Mouse (Mus musculus): ENCODE measurements around the gene Rp9. TPM values are rescaled to one million over a fixed set of nuclear protein-coding genes. Genes with fewer than 3 reads are reported as not detected.

Rp9 gene
- total and polyA plus RNA-seq, 2 experiments from 2014 or later, result 59.4 to 81.7 TPM

- DNase-seq (ENCODE audit: low spot score) (no peak), ATAC-seq (ENCODE audit: low FRiP score) (no peak)
- no peak for TF ChIP-seq CTCF (IDR thresholded peaks at IDR 0.05)
- Histone ChIP-seq H3K27ac (ENCODE audit: low read depth, low read length) (no peak overlapping the region), H3K4me1 (ENCODE audit: insufficient read depth, low read length) (no peaks in the 10 kb centered on the region), H3K9ac (replicated peaks; ENCODE audit: low read length, poor library complexity, severe bottlenecking) (no peak overlapping the region), H3K27me3 (ENCODE audit: insufficient read depth, low read length) (no peaks in the 10 kb centered on the region), H3K4me3 (ENCODE audit: low read depth, low read length) (no peak overlapping the region), H3K36me3 (ENCODE audit: insufficient read depth, low read length) (no peaks in the 10 kb centered on the region), H3K4me2 (ENCODE audit: low read depth, low read length, poor library complexity, severe bottlenecking) (no peak overlapping the region), H3K9me3 (ENCODE audit: low read length) (no peaks in the 10 kb centered on the region)
- 83% methylated on average over 3 of the region's 3 CpGs for WGBS
Measured at GRCm38 (mm10) chr9:22402976-22403375, 66.6 kb downstream of the Rp9 start.

- 92% methylated on average over 6 of the region's 6 CpGs for WGBS
- no peak overlapping the region for H3K4me3 ChIP-seq (ENCODE audit: low read depth, low read length)
- no peak for ATAC-seq (ENCODE audit: low FRiP score)
Measured at GRCm38 (mm10) chr9:22402001-22402400, 67.5 kb downstream of the Rp9 start.

GRCm38 (mm10) chr9:22399021-22399420 lies 70.5 kb downstream of the Rp9 start:
- no peaks in the 10 kb centered on the region for H3K36me3 ChIP-seq (ENCODE audit: insufficient read depth, low read length)
- H3K27me3 ChIP-seq (ENCODE audit: insufficient read depth, low read length), result no peaks in the 10 kb centered on the region

More at GRCm38 (mm10) chr9:22402001-22402400, 67.5 kb downstream of the Rp9 start:
- no peak overlapping the region for H3K27ac ChIP-seq (ENCODE audit: low read depth, low read length)
- H3K9ac ChIP-seq (replicated peaks; ENCODE audit: low read length, poor library complexity, severe bottlenecking), result no peak overlapping the region
- no peaks in the 10 kb centered on the region for H3K36me3 ChIP-seq (ENCODE audit: insufficient read depth, low read length)
- TF ChIP-seq CTCF (IDR thresholded peaks at IDR 0.05), result no peak
- no peaks in the 10 kb centered on the region for H3K9me3 ChIP-seq (ENCODE audit: low read length)
- no peaks in the 10 kb centered on the region for H3K4me1 ChIP-seq (ENCODE audit: insufficient read depth, low read length)
- H3K4me2 ChIP-seq (ENCODE audit: low read depth, low read length, poor library complexity, severe bottlenecking), result no peak overlapping the region
- no peak for DNase-seq (ENCODE audit: low spot score)
- no peaks in the 10 kb centered on the region for H3K27me3 ChIP-seq (ENCODE audit: insufficient read depth, low read length)

DNA sequence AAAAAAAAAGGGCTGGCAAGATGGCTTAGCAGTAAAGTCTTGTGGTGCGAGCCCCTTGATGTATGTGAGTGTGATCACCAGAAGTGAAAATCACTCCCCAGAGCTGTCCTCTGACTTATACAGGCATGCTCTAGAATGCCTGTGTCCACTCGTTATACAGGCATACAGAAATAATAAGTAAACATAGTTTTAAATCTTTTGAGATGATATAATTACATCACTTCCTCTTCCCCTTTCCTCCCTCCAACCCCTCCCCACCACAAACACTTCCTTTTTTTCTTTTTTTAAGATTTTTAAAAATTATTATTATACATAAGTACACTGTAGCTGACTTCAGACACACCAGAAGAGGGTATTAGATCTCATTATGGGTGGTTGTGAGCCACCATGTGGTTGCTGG lies 74.8 kb downstream of the Rp9 start:
- DNase-seq (ENCODE audit: low spot score) (no peak), ATAC-seq (ENCODE audit: low FRiP score) (no peak)
- no peak overlapping the region for H3K9ac ChIP-seq (replicated peaks; ENCODE audit: low read length, poor library complexity, severe bottlenecking)
- no peaks in the 10 kb centered on the region for H3K9me3 ChIP-seq (ENCODE audit: low read length)
- H3K4me1 ChIP-seq (ENCODE audit: insufficient read depth, low read length), result no peaks in the 10 kb centered on the region
- H3K36me3 ChIP-seq (ENCODE audit: insufficient read depth, low read length), result no peaks in the 10 kb centered on the region
- no peak for TF ChIP-seq CTCF (IDR thresholded peaks at IDR 0.05)
- H3K4me3 ChIP-seq (ENCODE audit: low read depth, low read length), result no peak overlapping the region
- 93% methylated on average over 2 of the region's 2 CpGs for WGBS
- no peak overlapping the region for H3K4me2 ChIP-seq (ENCODE audit: low read depth, low read length, poor library complexity, severe bottlenecking)
- no peaks in the 10 kb centered on the region for H3K27me3 ChIP-seq (ENCODE audit: insufficient read depth, low read length)
- no peak overlapping the region for H3K27ac ChIP-seq (ENCODE audit: low read depth, low read length)

More at GRCm38 (mm10) chr9:22399021-22399420, 70.5 kb downstream of the Rp9 start:
- H3K4me3 ChIP-seq (ENCODE audit: low read depth, low read length), result no peak overlapping the region
- H3K9me3 ChIP-seq (ENCODE audit: low read length), result no peaks in the 10 kb centered on the region
- no peaks in the 10 kb centered on the region for H3K4me1 ChIP-seq (ENCODE audit: insufficient read depth, low read length)
- no peak overlapping the region for H3K4me2 ChIP-seq (ENCODE audit: low read depth, low read length, poor library complexity, severe bottlenecking)
- DNase-seq (ENCODE audit: low spot score), result no peak
- no peak for TF ChIP-seq CTCF (IDR thresholded peaks at IDR 0.05)
- ATAC-seq (ENCODE audit: low FRiP score), result no peak
- H3K9ac ChIP-seq (replicated peaks; ENCODE audit: low read length, poor library complexity, severe bottlenecking), result no peak overlapping the region
- H3K27ac ChIP-seq (ENCODE audit: low read depth, low read length), result no peak overlapping the region
- WGBS, result 88% methylated on average over 4 of the region's 4 CpGs

DNA sequence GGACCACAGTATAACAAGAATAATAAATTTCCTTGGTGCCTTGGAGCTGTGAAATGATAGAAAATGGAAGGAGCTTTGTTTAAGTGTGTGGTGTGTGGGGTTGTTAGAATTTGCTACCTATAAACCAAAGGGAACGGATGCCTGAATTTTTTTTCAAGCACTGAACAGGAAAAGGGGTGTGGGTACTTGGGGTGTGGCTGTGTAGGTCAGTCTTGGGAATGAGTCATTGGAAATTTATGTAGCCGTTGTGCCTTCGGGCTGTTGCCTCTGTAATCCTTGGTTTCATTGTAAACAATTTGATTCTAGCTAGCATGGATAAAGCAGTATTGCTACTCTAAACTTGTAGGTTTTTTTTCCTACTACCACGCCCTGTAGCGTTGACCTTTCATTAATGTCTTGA lies 79.2 kb downstream of the Rp9 start:
- no peaks in the 10 kb centered on the region for H3K36me3 ChIP-seq (ENCODE audit: insufficient read depth, low read length)
- TF ChIP-seq CTCF (IDR thresholded peaks at IDR 0.05), result no peak
- no peaks in the 10 kb centered on the region for H3K9me3 ChIP-seq (ENCODE audit: low read length)
- H3K9ac ChIP-seq (replicated peaks; ENCODE audit: low read length, poor library complexity, severe bottlenecking), result no peak overlapping the region
- ATAC-seq (ENCODE audit: low FRiP score) (no peak), DNase-seq (ENCODE audit: low spot score) (no peak)
- no peak overlapping the region for H3K27ac ChIP-seq (ENCODE audit: low read depth, low read length)
- no peaks in the 10 kb centered on the region for H3K4me1 ChIP-seq (ENCODE audit: insufficient read depth, low read length)
- WGBS, result 95% methylated on average over 5 of the region's 5 CpGs
- H3K4me3 ChIP-seq (ENCODE audit: low read depth, low read length), result no peak overlapping the region
- no peaks in the 10 kb centered on the region for H3K27me3 ChIP-seq (ENCODE audit: insufficient read depth, low read length)
- H3K4me2 ChIP-seq (ENCODE audit: low read depth, low read length, poor library complexity, severe bottlenecking), result no peak overlapping the region

DNA sequence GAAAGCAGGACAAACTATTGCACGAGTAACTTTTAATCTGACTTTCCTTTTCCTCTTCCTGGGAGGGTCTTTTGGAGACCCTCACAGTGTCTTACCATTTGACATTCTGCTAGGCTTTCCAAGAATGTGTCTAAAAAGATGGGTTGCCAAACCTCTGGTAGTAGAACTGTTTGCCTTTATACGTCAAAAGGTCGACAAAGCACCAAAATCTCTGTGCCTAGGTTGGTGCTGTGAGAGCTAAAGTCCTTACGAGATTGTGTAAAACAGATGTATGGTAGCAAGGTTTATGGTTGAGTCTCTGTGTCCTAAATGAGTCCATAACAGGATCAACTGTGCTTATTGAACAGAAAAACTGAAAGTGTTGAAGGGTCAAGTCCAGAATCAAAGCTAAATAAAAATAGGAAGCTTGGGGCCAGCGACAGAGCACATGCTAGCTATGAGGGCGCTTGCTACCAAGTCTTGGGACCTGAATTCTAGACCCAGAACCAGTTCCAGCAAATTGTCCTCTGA lies 79.8 kb downstream of the Rp9 start:
- Histone ChIP-seq H3K27ac (ENCODE audit: low read depth, low read length) (no peak overlapping the region), H3K36me3 (ENCODE audit: insufficient read depth, low read length) (no peaks in the 10 kb centered on the region), H3K9me3 (ENCODE audit: low read length) (no peaks in the 10 kb centered on the region), H3K4me3 (ENCODE audit: low read depth, low read length) (peak overlapping the region; percentile 58; the same call in 1 of the 2 replicates), H3K27me3 (ENCODE audit: insufficient read depth, low read length) (no peaks in the 10 kb centered on the region), H3K4me2 (ENCODE audit: low read depth, low read length, poor library complexity, severe bottlenecking) (peak overlapping the region; percentile 82), H3K9ac (replicated peaks; ENCODE audit: low read length, poor library complexity, severe bottlenecking) (0 out of 2 replicates have a peak overlapping the region, but pooled peaks have one; percentile 81), H3K4me1 (ENCODE audit: insufficient read depth, low read length) (no peaks in the 10 kb centered on the region)
- DNase-seq (ENCODE audit: low spot score) (no peak), ATAC-seq (ENCODE audit: low FRiP score) (no peak)
- no peak for TF ChIP-seq CTCF (IDR thresholded peaks at IDR 0.05)
- 73% methylated on average over 6 of the region's 6 CpGs for WGBS

Data from midbrain, postnatal 0 days (tissue).